ENCODE assay signal across 17 mouse cellular contexts in genomic region chr3:79068976-79069375, GRCm38 (mm10).
"Had no signal": no experiment of that assay in that cellular context is flagged by ENCODE, and none has a peak within 500 bp of the region (broad histone marks: within the 10 kb centered on the region; RNA-seq: fewer than 3 reads in every experiment).

No protein-coding gene starts in this region.

- ATAC-seq: midbrain, embryonic 13.5 days; midbrain, embryonic 15.5 days had no signal

- H3K4me2 ChIP-seq: lung, embryonic 14.5 days; midbrain, embryonic 13.5 days; midbrain, embryonic 15.5 days; neural tube, embryonic 13.5 days; neural tube, embryonic 15.5 days; stomach, embryonic 15.5 days had no signal

- H3K9ac ChIP-seq: liver, embryonic 14.5 days; lung, embryonic 14.5 days; midbrain, embryonic 13.5 days; midbrain, embryonic 15.5 days; neural tube, embryonic 13.5 days; neural tube, embryonic 15.5 days; stomach, embryonic 15.5 days had no signal

- H3K27me3 ChIP-seq: midbrain, embryonic 13.5 days; midbrain, embryonic 15.5 days; neural tube, embryonic 13.5 days; neural tube, embryonic 15.5 days; stomach, embryonic 15.5 days had no signal

- H3K9me3 ChIP-seq: midbrain, embryonic 10.5 days; midbrain, embryonic 13.5 days; midbrain, embryonic 15.5 days; neural tube, embryonic 13.5 days; neural tube, embryonic 15.5 days; stomach, embryonic 15.5 days had no signal

- DNase-seq: lung, adult 18-20 months; lung, embryonic 14.5 days; lung, postnatal 10 days; lung, postnatal 4 days; right cerebral cortex, postnatal 14 days; thymus, adult 2 months; thymus, postnatal 25 days; thymus, postnatal 4 days had no signal

- H3K4me1 ChIP-seq: midbrain, embryonic 10.5 days; midbrain, embryonic 13.5 days; midbrain, embryonic 15.5 days; neural tube, embryonic 13.5 days; neural tube, embryonic 15.5 days; stomach, embryonic 15.5 days had no signal

- H3K27ac ChIP-seq: liver, embryonic 14.5 days; midbrain, embryonic 10.5 days; midbrain, embryonic 13.5 days; midbrain, embryonic 15.5 days; neural tube, embryonic 13.5 days; neural tube, embryonic 15.5 days; stomach, embryonic 15.5 days; stomach, postnatal 0 days had no signal

- H3K4me3 ChIP-seq: midbrain, embryonic 10.5 days; midbrain, embryonic 13.5 days; midbrain, embryonic 15.5 days; myocyte; neural tube, embryonic 13.5 days; neural tube, embryonic 15.5 days; stomach, embryonic 15.5 days had no signal
